Mouse (Mus musculus) limb, embryonic 10.5 days (tissue): Measurements from ENCODE around the gene Cdt1. TPM values are rescaled to one million over a fixed set of nuclear protein-coding genes. Genes with fewer than 3 reads are reported as not detected.

Experiments used
- DNase-seq: peaks from one replicate; pipeline ENCODE4 v3.0.0-alpha.2; 2017; ENCODE audit warnings: low spot score
- H3K27ac ChIP-seq: fragments of 300-500 bp; sonication (generic); 2 replicates; pipeline ENCODE4 v1.5.1; 2016; ENCODE audit warnings: mild to moderate bottlenecking
- H3K27me3 ChIP-seq: fragments of 300-500 bp; sonication (generic); 2 replicates; pipeline ENCODE4 v1.6.1; 2016; ENCODE audit warnings: low read depth, mild to moderate bottlenecking; ENCODE audit not compliant: poor library complexity, severe bottlenecking
- H3K36me3 ChIP-seq: fragments of 300-500 bp; sonication (generic); 2 replicates; pipeline ENCODE4 v1.6.1; 2016; ENCODE audit warnings: mild to moderate bottlenecking, moderate library complexity
- H3K4me1 ChIP-seq: fragments of 300-500 bp; sonication (generic); 2 replicates; pipeline ENCODE4 v1.6.1; 2016
- H3K4me3 ChIP-seq: fragments of 300-500 bp; sonication (generic); 2 replicates; pipeline ENCODE4 v1.5.1; 2016; ENCODE audit warnings: mild to moderate bottlenecking, moderate library complexity
- H3K9me3 ChIP-seq: fragments of 300-500 bp; sonication (generic); replicated peaks from 2 replicates; pipeline ENCODE4 v1.6.1; 2016; ENCODE audit warnings: mild to moderate bottlenecking
- WGBS: fragments of 180-500 bp; shearing (Covaris S2); methylation state at CpG from one replicate; pipeline ENCODE4 v1.1.7; 2016; 5-methylcytosine and 5-hydroxymethylcytosine counted together
- polyA plus RNA-seq: library from polyadenylated mRNA; unstranded; fragments of >200 nt; fragmentation: Nextera tagmentation; extraction: Ambion mirVana; gene quantifications from 2 replicates; pipeline ENCODE4 v1.2.1, GENCODE M21; 2016

The Cdt1 gene
- polyA plus RNA-seq, 1 experiment from 2014 or later: 68.9 TPM

DNA sequence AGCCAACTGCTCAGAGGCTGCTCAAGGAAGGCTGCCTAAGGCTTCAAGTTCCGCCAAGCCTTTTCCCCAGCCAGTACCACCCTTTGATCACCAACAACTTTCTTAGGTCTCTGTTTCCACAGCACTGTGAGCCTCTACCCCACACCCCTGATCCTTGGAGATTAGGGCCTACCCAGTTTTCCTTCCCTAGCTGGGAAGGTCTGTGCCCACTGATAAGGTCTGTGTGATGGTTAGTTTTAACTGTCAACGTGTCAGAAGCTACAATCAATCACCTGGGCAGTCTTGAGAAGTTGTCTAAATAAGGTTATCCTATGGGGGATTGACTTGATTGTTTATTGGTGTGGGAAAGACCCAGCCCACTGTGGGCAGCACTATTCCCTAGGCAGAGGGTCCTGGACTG, 30.0 kb upstream of the Cdt1 start:
- Histone ChIP-seq H3K27ac (0 out of 2 replicates have a peak overlapping the region, but pooled peaks have one; percentile 47), H3K4me3 (no peak overlapping the region), H3K36me3 (peaks cover 10% of the 10 kb centered on the region), H3K9me3 (no peaks in the 10 kb centered on the region), H3K27me3 (no peaks in the 10 kb centered on the region), H3K4me1 (peaks cover 31% of the 10 kb centered on the region)
- no peak for DNase-seq
- WGBS: 85% methylated on average over 2 of the region's 2 CpGs

DNA sequence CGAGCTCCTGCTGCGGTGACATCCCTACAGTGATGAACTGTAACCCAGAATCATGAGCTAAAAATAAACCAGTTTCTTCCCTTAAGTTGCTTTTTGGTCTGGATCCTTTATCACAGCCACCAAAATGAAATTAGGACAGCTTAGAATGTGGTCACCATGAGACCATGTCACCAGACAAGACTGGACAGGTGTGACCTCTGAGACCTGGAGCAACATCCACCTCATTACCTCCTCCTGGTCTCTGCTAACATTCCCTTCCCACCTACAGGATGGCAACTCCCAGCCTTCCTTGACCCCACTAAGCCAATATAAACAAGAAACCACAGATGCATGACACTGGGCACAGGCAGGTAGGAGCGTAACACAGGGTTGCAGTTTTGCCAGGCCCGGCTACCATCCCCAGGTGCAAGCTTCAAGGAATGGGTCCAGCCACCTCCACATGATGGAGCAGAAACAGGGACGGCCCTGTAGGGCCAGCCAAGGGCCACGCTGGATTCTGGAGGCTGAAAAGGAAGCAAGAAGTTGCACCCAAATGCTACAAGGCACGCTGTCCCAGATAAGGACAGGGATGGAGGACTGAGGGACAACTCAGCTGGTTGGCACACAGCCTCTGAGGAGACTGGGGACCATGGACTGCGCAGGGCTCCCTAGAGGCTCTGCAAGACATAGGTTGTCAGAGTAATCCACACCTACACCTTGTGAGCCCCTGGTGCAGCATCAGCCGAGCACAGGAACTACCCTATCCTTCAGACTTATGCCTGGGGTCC, 29.3 kb upstream of the Cdt1 start:
- H3K9me3 ChIP-seq: no peaks in the 10 kb centered on the region
- no peak overlapping the region for H3K27ac ChIP-seq
- DNase-seq: no peak
- H3K27me3 ChIP-seq: no peaks in the 10 kb centered on the region
- peaks cover 15% of the 10 kb centered on the region for H3K36me3 ChIP-seq
- H3K4me3 ChIP-seq: no peak overlapping the region
- WGBS: 96% methylated on average over 9 of the region's 9 CpGs
- H3K4me1 ChIP-seq: peaks cover 25% of the 10 kb centered on the region

DNA sequence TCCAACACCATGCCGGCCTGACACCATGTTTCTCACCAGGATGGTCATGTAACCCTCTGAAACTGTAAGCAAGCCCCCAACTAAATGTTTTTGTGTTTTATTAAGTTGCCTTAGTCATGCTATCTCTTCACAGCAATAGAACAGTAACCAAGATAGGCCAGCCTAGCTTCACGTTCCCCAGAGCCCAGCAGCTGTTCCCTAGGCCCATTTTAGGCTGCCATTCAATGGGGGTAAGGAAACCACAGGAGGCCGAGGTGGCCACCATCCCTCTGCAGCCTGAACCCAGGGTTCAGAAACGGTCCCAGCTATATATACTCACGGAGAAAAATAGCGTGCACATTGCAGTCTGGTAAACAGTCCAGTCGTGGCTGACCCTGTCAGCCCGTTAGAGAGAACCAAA, 23.7 kb upstream of the Cdt1 start:
- DNase-seq: no peak
- no peak overlapping the region for H3K27ac ChIP-seq
- H3K9me3 ChIP-seq: no peaks in the 10 kb centered on the region
- WGBS: 92% methylated on average over 8 of the region's 8 CpGs
- H3K27me3 ChIP-seq: no peaks in the 10 kb centered on the region
- H3K36me3 ChIP-seq: peaks cover 24% of the 10 kb centered on the region
- peaks cover 35% of the 10 kb centered on the region for H3K4me1 ChIP-seq
- H3K4me3 ChIP-seq: no peak overlapping the region

DNA sequence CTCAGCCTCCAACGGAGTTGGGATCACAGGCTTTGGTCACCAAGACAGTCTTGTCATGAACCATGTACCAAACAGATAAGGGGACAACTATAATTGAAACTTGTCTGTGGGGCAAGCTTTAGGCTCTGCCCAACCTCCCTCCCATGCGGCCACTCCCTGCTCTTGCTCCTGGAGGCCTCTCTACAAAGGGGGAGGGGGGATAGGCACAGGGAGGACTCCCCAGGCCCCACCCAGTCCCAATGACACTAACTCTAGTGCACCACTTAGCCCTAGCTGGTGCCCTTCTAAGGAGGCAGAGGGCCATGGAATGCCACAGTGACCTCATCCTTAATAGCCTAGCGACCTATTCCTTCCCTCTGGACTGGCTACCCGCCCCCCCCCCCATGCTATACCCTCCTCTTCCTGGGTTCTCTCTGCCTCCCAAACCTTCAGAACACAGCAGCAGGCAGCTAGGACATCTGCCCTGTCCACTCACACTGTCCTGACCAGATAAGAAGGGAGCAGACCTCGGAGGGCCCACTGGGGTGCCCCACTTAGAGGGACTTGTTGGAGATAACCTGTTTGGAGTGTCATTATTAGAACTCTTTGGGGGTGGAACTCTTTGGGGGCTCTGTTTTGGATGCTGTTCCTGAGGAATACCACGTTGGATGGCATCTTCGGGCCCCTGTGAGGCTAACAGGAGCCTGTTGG, 21.6 kb upstream of the Cdt1 start:
- peaks cover 20% of the 10 kb centered on the region for H3K36me3 ChIP-seq
- DNase-seq: no peak
- no peak overlapping the region for H3K4me3 ChIP-seq
- no peaks in the 10 kb centered on the region for H3K9me3 ChIP-seq
- H3K4me1 ChIP-seq: peaks cover 56% of the 10 kb centered on the region
- 82% methylated on average over 6 of the region's 7 CpGs for WGBS
- no peaks in the 10 kb centered on the region for H3K27me3 ChIP-seq
- H3K27ac ChIP-seq: peak overlapping the region; percentile 81

DNA sequence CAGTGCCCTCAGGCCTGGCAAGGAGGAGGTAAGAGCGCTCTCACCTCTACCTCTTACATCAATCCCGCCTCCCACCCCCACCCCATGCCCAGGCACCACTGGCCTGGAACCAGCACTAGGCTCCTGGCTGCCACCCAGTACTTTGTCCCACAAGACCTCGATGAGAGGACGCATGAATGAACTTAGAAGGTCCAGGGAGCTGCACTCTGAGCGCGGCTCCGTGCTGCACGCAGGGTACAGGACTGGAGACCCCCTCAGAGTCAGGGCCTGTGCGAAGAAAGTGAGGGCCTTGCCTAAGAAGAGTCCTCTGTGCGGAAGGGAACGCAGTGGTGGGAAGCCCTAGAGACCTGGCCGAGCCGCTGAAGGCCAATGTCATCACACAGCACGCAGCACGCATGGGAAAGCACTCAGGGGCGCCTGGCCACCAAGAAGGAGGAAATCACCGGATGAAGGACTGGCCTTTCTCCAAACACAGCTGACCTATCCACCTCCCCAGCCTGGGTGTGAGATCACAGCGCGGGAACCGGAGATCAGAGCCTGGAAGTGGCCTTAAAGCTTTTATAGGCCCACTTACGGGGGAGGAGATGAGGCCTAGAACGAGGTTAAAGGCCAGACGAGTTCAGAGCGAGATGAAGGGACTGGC, 20.9 kb upstream of the Cdt1 start:
- peak overlapping the region; percentile 81 for H3K27ac ChIP-seq
- H3K4me3 ChIP-seq: peak overlapping the region; percentile 24
- peaks cover 62% of the 10 kb centered on the region for H3K4me1 ChIP-seq
- peaks cover 20% of the 10 kb centered on the region for H3K36me3 ChIP-seq
- H3K9me3 ChIP-seq: no peaks in the 10 kb centered on the region
- WGBS: 60% methylated on average over 24 of the region's 24 CpGs
- DNase-seq: no peak
- no peaks in the 10 kb centered on the region for H3K27me3 ChIP-seq

DNA sequence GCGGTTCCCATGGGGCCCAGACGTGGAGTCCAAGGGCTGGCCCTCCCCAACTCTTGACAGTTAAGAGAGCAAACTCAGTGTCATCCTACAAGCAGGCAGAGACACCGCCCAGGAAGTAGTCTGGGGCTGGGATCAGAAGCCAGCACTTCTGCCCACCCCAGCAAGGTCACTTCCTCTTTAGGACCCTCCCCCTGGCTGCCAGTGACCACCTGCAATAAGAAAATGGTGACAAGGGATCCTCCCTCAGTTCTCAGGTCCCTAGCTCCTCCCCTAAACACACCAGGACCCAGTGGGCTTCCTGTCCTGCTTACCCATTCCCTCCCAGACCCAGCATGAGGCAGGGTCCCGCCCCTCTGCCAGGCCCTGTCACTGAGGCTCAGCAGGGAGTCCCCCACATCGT, 20.0 kb upstream of the Cdt1 start:
- H3K9me3 ChIP-seq: no peaks in the 10 kb centered on the region
- 24% methylated on average over 5 of the region's 5 CpGs for WGBS
- peaks cover 20% of the 10 kb centered on the region for H3K36me3 ChIP-seq
- peaks cover 60% of the 10 kb centered on the region for H3K4me1 ChIP-seq
- DNase-seq: no peak
- peak overlapping the region; percentile 81 for H3K27ac ChIP-seq
- H3K4me3 ChIP-seq: peak overlapping the region; percentile 24
- H3K27me3 ChIP-seq: no peaks in the 10 kb centered on the region

DNA sequence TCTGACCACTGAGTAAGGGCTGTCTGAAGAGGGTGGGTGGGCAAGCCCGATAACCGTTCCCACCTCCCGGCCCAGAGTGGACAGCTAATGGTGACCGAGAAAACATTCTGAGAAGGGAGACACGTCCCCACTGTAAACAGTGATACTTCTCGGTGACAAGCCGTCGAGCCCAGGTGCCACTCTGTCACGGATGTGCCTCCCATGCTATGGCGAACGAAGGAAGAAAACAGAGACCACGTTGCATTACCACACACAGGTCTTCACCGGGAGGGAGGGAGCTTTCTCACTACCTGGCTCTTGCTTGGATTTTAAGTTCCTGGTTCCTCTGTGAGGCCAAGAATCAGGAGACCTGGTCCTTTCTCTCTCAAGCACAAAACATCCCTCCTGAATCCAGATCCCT, 19.5 kb upstream of the Cdt1 start:
- peak overlapping the region; percentile 24; the same call in 1 of the 2 replicates for H3K4me3 ChIP-seq
- H3K36me3 ChIP-seq: peaks cover 17% of the 10 kb centered on the region
- H3K9me3 ChIP-seq: no peaks in the 10 kb centered on the region
- H3K27me3 ChIP-seq: no peaks in the 10 kb centered on the region
- DNase-seq: no peak
- peaks cover 60% of the 10 kb centered on the region for H3K4me1 ChIP-seq
- WGBS: 60% methylated on average over 13 of the region's 13 CpGs
- peak overlapping the region; percentile 81; the same call in 1 of the 2 replicates for H3K27ac ChIP-seq

DNA sequence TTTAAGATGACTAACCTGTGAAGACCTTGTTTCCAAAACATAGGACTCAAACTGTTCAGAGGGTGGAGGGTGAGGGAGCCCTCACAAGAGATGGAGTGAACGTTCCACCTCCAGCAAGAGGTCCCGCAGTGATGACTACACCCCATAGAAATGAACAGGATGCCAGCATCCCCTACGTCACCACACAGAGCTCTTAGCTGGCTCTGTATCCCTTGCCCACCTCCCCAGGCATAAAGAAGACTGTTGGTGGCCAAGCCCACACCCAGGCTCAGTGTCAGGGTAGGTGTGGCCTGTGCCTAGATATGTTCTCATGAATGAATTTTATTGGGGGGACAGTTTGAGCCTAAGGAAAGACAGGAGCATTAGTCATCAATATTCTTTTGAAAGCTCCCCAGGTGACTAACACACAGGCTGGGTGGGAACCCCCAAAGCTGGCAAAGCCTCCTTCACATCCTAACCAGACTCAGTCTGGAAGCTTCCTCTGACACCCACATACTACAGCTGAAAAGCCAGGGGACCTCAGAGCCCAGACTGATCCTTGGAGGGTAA, 18.9 kb upstream of the Cdt1 start:
- no peaks in the 10 kb centered on the region for H3K9me3 ChIP-seq
- DNase-seq: no peak
- WGBS: 75% methylated on average over 3 of the region's 3 CpGs
- peaks cover 60% of the 10 kb centered on the region for H3K4me1 ChIP-seq
- H3K27me3 ChIP-seq: no peaks in the 10 kb centered on the region
- H3K4me3 ChIP-seq: no peak overlapping the region
- H3K27ac ChIP-seq: no peak overlapping the region
- peaks cover 10% of the 10 kb centered on the region; the same call in 1 of the 2 replicates for H3K36me3 ChIP-seq

DNA sequence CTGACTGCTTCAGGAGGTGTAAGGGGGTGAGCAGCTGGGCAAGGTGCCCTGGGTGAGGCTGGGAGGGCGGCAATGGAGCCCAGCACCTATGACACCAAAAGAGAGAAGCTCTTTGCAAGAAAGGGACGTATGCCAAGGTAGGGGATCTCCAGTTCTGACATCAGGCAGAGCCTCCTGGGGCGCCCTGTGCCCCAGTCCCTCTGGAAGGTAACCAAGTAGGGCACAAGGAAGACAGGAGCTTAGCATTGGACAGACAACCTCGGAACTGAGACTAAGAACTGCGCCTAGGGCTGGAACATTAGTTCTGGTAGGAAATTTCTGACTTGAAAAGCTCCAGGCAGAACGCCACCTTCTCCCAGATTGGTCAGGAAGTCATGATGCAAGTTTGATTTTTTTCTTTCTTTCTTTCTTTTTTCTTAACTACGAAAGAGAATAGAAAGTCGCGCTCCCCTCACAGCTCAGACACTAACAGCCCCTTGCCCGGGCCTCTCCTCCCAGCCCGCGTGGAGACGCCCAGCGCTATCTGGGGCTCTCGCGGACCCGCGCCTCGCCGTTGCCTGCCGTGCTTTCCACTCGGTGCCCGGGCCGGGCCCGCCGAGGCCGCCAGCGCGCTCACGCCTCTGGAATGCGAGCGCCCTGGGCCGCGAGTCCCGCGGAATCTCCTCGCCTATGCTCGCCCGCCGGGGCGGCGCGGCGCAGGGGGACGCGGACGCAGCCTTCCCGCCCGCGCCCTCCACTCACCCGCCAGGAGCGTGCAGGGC, 17.4 kb upstream of the Cdt1 start:
- peak; percentile 80 for DNase-seq
- peak overlapping the region; percentile 79 for H3K4me3 ChIP-seq
- no peaks in the 10 kb centered on the region for H3K27me3 ChIP-seq
- peaks cover 60% of the 10 kb centered on the region for H3K4me1 ChIP-seq
- peak overlapping the region; percentile 96 for H3K27ac ChIP-seq
- peaks cover 10% of the 10 kb centered on the region; the same call in 1 of the 2 replicates for H3K36me3 ChIP-seq
- 3% methylated on average over 52 of the region's 52 CpGs for WGBS
- H3K9me3 ChIP-seq: no peaks in the 10 kb centered on the region

DNA sequence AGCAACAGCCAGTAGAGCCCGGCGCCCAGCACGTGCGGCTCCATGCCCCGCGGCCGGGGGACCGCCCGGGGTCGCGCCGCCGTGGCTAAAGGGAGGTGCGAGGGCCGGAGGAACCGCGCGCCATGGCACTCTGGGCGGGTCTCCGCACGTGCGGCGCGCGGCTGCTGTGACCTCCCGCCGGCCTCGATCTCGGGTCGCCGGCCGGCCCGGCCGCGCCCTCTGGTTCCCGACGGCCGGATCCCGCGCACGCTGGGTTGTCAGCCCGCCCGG, 16.9 kb upstream of the Cdt1 start:
- under 1% methylated on average over 42 of the region's 43 CpGs for WGBS
- H3K27me3 ChIP-seq: no peaks in the 10 kb centered on the region
- no peaks in the 10 kb centered on the region for H3K9me3 ChIP-seq
- H3K36me3 ChIP-seq: peaks cover 10% of the 10 kb centered on the region; the same call in 1 of the 2 replicates
- DNase-seq: no peak
- H3K4me3 ChIP-seq: peak overlapping the region; percentile 79
- H3K27ac ChIP-seq: peak overlapping the region; percentile 96
- peaks cover 59% of the 10 kb centered on the region for H3K4me1 ChIP-seq

DNA sequence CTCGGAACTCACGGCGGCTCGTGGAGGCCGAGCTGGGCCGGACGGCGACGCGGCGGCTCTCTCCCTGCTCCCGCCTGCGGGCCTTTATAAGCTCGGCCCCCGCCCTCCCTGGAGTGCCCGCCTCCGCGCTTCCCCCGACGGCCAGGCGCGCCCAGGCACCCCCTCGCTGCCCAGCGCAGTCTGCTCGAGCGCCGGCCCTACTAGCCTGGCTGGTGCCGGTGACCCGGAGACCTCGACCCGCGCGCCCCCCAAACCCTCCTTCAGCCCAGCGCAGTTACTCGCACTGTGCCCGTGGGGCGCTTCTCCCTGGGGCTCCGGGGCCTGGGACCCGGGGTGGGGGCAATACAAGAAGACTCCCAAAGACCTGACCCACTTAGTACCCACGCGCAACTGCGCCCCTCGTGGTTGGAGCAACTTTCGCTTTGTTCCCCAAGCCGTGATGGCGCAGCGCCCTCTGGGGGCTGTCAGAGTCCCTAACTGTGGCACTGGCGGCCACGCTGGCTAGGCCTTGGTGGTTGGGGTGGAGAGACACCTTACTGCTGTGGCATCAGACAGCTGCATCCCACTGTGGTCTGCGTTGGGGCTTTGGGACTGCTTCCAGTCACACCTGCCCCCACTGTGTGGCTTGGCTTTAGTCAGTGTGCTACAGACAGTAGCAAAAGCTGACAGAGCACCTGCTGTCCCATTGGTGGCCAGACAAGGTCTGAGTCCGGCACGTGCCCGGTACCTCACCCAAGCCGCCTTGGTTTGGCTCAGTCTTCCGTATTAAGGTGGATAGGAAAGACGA, 16.4 kb upstream of the Cdt1 start, which contains the start of gene Piezo1:
Gene Piezo1, minus strand, starts transcription at position 65 of the 787 bp plus-strand sequence.
- DNase-seq: peak; percentile 92
- Histone ChIP-seq H3K36me3 (peaks cover 6% of the 10 kb centered on the region; the same call in 1 of the 2 replicates), H3K27ac (peak within 1 kb of the TSS; percentile 96), H3K9me3 (no peaks in the 10 kb centered on the region), H3K27me3 (no peaks in the 10 kb centered on the region), H3K4me3 (peak within 1 kb of the TSS; percentile 79), H3K4me1 (peaks cover 58% of the 10 kb centered on the region)
- WGBS: 11% methylated on average over 56 of the region's 56 CpGs

DNA sequence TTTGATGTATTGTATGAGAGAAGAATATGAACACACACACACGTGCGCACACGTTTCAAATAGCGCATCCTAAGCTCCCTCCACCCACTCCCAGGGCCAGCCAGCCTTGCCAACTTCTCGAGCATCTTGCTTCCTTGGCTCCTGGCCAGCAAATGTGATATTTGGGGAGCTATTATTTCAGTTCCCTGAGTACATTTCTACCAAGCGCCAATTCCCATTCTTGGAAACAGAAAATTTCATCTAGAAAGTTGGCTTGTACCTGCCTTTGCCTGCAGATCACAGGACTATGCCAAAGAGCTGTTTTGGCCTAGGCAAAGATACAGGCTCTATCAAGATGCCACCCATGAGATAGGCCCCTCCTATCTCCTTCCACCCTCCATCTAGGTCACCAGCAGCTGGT, 13.0 kb upstream of the Cdt1 start:
- no peak overlapping the region for H3K4me3 ChIP-seq
- no peak for DNase-seq
- no peaks in the 10 kb centered on the region for H3K9me3 ChIP-seq
- no peaks in the 10 kb centered on the region for H3K36me3 ChIP-seq
- peaks cover 53% of the 10 kb centered on the region for H3K4me1 ChIP-seq
- H3K27me3 ChIP-seq: no peaks in the 10 kb centered on the region
- no peak overlapping the region for H3K27ac ChIP-seq
- WGBS: 93% methylated on average over 6 of the region's 6 CpGs
